In the genomic region with DNA sequence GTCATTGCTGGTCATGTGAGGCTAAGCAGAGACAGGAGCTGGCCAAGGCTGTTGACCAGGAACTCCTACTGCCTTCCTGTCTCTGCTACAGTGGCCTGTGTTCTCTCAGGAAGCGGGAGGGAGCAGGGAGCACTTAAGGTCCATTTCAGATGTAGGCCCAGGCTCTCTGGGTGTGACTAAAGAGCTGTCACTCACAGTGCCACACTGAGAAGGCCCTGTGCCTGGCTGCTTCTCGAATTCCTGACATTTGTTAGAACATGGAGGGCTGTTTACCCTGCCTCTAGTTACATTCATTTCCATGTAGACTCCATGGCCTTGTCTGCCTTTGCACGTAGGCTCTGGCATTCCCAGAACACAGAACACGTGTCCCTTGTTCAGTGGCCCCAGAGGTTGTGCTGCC, we compare ENCODE assay signal across 10 mouse cellular contexts.
A peak's percentile ranks its signal among the peaks of the same experiment; 100 is the strongest.
DNase-seq lines count a peak whose midpoint lies in the region; ATAC-seq and TF ChIP-seq lines count a peak whose summit lies in the region.
"Had no signal": no experiment of that assay in that cellular context is flagged by ENCODE, and none has a peak within 500 bp of the region (broad histone marks: within the 10 kb centered on the region; RNA-seq: fewer than 3 reads in every experiment).

No protein-coding gene starts in this region.

- H3K4me2 ChIP-seq in limb, embryonic 15.5 days, result no peak overlapping the region

- TF ChIP-seq CTCF in testis, adult 2 months (IDR thresholded peaks at IDR 0.05; ENCODE audit: control insufficient read depth, insufficient read depth, insufficient replicate concordance, low read depth, low read length), result no peak
- no peak for TF ChIP-seq CTCF in cerebellum, adult 2 months (IDR thresholded peaks at IDR 0.05; ENCODE audit: borderline replicate concordance, insufficient read depth, low read depth, low read length)

- no peaks in the 10 kb centered on the region for H3K27me3 ChIP-seq in testis, adult 2 months (ENCODE audit: control insufficient read depth, insufficient read depth, low read length)
- H3K27me3 ChIP-seq in limb, embryonic 15.5 days, result no peaks in the 10 kb centered on the region
- no peaks in the 10 kb centered on the region for H3K27me3 ChIP-seq in cerebellum, adult 2 months (ENCODE audit: control insufficient read depth, insufficient read depth, low read length)

- WGBS in limb, embryonic 15.5 days, result 62% methylated on average over 4 of the region's 4 CpGs
- 87% methylated on average over 4 of the region's 4 CpGs for WGBS in cerebellum, adult 2 months

- intact Hi-C loops in heart, postnatal 10 days (cut with DNase I), result loop anchor here (5.0 kb wide), 2 partner anchors 63 to 138 kb away; no protein-coding TSS in a partner anchor
- intact Hi-C loops in left cerebral cortex, postnatal 36 days (cut with DNase I), result no loop called here

- no peak for TF ChIP-seq POLR2A in testis, adult 2 months (IDR thresholded peaks at IDR 0.05; ENCODE audit: control insufficient read depth, low read depth, low read length)
- TF ChIP-seq POLR2A in cerebellum, adult 2 months (IDR thresholded peaks at IDR 0.05; ENCODE audit: borderline replicate concordance, insufficient read depth, low read length), result no peak

- no peak for DNase-seq in testis, postnatal 14 days (ENCODE audit: low spot score)
- peak; percentile 59 to 63 for DNase-seq in heart, postnatal 10 days
- peak; percentile 36 for DNase-seq in testis, postnatal 10 days (ENCODE audit: low spot score)
- no peak for DNase-seq in cerebellum, adult 2 months
- no peak for DNase-seq in left cerebral cortex, postnatal 36 days (ENCODE audit: low spot score in 2 of 2)
- no peak for DNase-seq in urinary bladder, postnatal 25 days (ENCODE audit: low spot score)
- DNase-seq: cerebellum, adult 8-10 months; thymus, postnatal 4 days had no signal

- H3K27ac ChIP-seq in testis, adult 2 months (ENCODE audit: control insufficient read depth, insufficient read depth, low read depth, low read length), result peak overlapping the region; percentile 50
- peak overlapping the region; percentile 9 for H3K27ac ChIP-seq in limb, embryonic 15.5 days
- H3K27ac ChIP-seq in cerebellum, adult 2 months (ENCODE audit: insufficient read depth, low read length), result no peak overlapping the region

- no peaks in the 10 kb centered on the region for H3K9me3 ChIP-seq in limb, embryonic 15.5 days

- no peak overlapping the region for H3K9ac ChIP-seq in limb, embryonic 15.5 days

- H3K36me3 ChIP-seq in testis, adult 2 months (ENCODE audit: control insufficient read depth, insufficient read depth, low read length), result no peaks in the 10 kb centered on the region
- H3K36me3 ChIP-seq in limb, embryonic 15.5 days, result peaks cover 7% of the 10 kb centered on the region

- no peak overlapping the region for H3K4me3 ChIP-seq in testis, adult 2 months (ENCODE audit: control insufficient read depth, low read depth, low read length)
- no peak overlapping the region for H3K4me3 ChIP-seq in limb, embryonic 15.5 days
- no peak overlapping the region for H3K4me3 ChIP-seq in cerebellum, adult 2 months (replicated peaks; ENCODE audit: insufficient read depth, low read depth, low read length)

- no peak for ATAC-seq in limb, embryonic 15.5 days (ENCODE audit: insufficient number of reproducible peaks, low FRiP score, low TSS enrichment, low read depth)

- peaks cover 10% of the 10 kb centered on the region for H3K4me1 ChIP-seq in testis, adult 2 months (ENCODE audit: control insufficient read depth, insufficient read depth, low read length)
- H3K4me1 ChIP-seq in limb, embryonic 15.5 days, result peaks cover 42% of the 10 kb centered on the region
- H3K4me1 ChIP-seq in cerebellum, adult 2 months (ENCODE audit: control insufficient read depth, insufficient read depth, low read length), result peaks cover 12% of the 10 kb centered on the region; the same call in 1 of the 2 replicates

Comparison
In these comparisons a context has a peak if more than half of its experiments do, and no peak if none do; other contexts are left out.
1. DNase-seq: peak in heart, postnatal 10 days (2 of 2) and testis, postnatal 10 days (single experiment); none in testis, postnatal 14 days (single experiment), cerebellum, adult 2 months (0 of 2), left cerebral cortex, postnatal 36 days (0 of 2) and urinary bladder, postnatal 25 days (single experiment).